Mouse (Mus musculus) embryonic facial prominence, embryonic 15.5 days (tissue): Measurements from ENCODE around the gene Rpl4. TPM values are rescaled to one million over a fixed set of nuclear protein-coding genes. Genes with fewer than 3 reads are reported as not detected.
"Not testable (repeated sequence)": the region's sequence is repeated elsewhere in the genome, so short reads cannot be mapped to it uniquely, and the experiment has no call there.

Experiments
- ATAC-seq: fragments of 200-750 bp; cut with Nextera tagmentation; 2 replicates; pipeline ENCODE4 v1.8.0; 2017; ENCODE audit warnings: low read depth, moderate TSS enrichment; ENCODE audit not compliant: insufficient number of reproducible peaks, low FRiP score, low TSS enrichment
- H3K27ac ChIP-seq: fragments of 300-500 bp; sonication (generic); replicated peaks from 2 replicates; pipeline ENCODE4 v1.5.1; 2015; ENCODE audit warnings: mild to moderate bottlenecking, inconsistent platforms
- H3K27me3 ChIP-seq: fragments of 300-500 bp; sonication (generic); 2 replicates; pipeline ENCODE4 v1.6.1; 2015; ENCODE audit warnings: inconsistent platforms
- H3K36me3 ChIP-seq: fragments of 300-500 bp; sonication (generic); 2 replicates; pipeline ENCODE4 v1.6.1; 2015; ENCODE audit warnings: mild to moderate bottlenecking, inconsistent platforms
- H3K4me1 ChIP-seq: fragments of 300-500 bp; sonication (generic); 2 replicates; pipeline ENCODE4 v1.6.1; 2015; ENCODE audit warnings: inconsistent platforms
- H3K4me2 ChIP-seq: fragments of 300-500 bp; sonication (generic); replicated peaks from 2 replicates; pipeline ENCODE4 v1.6.1; 2015; ENCODE audit warnings: mild to moderate bottlenecking, inconsistent platforms
- H3K4me3 ChIP-seq: fragments of 300-500 bp; sonication (generic); replicated peaks from 2 replicates; pipeline ENCODE4 v1.5.1; 2015; ENCODE audit warnings: mild to moderate bottlenecking, inconsistent platforms
- H3K9ac ChIP-seq: fragments of 300-500 bp; sonication (generic); 2 replicates; pipeline ENCODE4 v1.6.1; 2015; ENCODE audit warnings: inconsistent platforms
- H3K9me3 ChIP-seq: fragments of 300-500 bp; sonication (generic); replicated peaks from 2 replicates; pipeline ENCODE4 v1.6.1; 2016; ENCODE audit warnings: inconsistent platforms
- WGBS: fragments of 180-500 bp; shearing (Covaris S2); methylation state at CpG from one replicate; pipeline ENCODE4 v1.1.7; 2015; 5-methylcytosine and 5-hydroxymethylcytosine counted together
- polyA plus RNA-seq: library from polyadenylated mRNA; unstranded; fragments of >200 nt; fragmentation: Nextera tagmentation; extraction: Ambion mirVana; gene quantifications from 2 replicates; pipeline ENCODE4 v1.2.1, GENCODE M21; 2015

Rpl4 gene
- polyA plus RNA-seq, 1 experiment from 2014 or later, result 1,153 TPM

DNA sequence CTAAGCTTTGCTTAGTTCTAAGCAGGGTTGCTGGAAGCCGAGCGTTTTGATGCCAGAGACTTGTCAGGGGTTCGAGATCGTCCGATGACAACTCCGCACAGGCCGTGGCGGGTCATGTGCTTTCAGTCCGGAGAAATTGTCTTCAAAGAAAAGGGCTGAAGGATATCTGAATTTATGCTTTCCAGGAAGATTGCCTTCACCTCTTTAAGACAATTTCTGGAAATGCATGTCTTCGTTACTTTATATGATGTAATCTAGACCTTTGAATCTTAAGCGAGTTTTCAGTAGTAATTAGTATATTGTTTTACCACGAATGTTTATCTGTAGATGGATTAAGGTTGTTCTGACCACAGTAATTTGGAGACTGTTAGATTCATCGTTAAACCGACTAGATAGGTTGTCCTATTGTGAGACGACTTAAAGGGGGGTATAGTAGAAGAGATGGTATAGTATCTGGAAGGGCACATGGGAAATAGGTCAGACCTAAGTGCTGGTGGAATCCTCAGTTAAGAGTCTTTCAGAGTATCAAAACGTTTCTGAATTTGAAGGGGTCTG is 568 bp downstream of the Rpl4 start:
- no peaks in the 10 kb centered on the region for H3K27me3 ChIP-seq
- under 1% methylated on average over 16 of the region's 16 CpGs for WGBS
- H3K4me3 ChIP-seq, result peak overlapping the region; percentile 96
- H3K9me3 ChIP-seq, result no peaks in the 10 kb centered on the region
- no peak for ATAC-seq
- H3K27ac ChIP-seq, result peak overlapping the region; percentile 99
- peak overlapping the region; percentile 75 for H3K4me2 ChIP-seq
- H3K9ac ChIP-seq, result peak overlapping the region; percentile 94
- H3K36me3 ChIP-seq, result peaks cover 37% of the 10 kb centered on the region
- H3K4me1 ChIP-seq, result peaks cover 22% of the 10 kb centered on the region

DNA sequence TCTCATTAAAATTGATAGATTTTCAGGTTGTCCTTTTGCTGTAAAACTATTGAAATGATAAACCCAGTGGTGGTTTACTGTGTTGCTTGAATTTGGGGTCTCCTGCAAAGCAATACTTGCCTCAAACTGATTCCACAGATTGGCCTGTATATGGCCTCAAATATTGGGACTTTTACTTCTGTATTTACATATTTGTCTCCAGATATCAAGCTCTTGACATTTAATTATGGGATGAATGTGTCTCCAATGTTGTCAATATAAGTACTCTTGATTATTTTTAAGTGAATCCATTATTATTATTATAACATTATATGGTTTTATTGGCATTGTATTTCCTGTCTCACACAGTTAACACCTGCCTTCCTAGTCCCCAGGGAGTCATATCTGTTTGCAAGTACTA is 1.2 kb downstream of the Rpl4 start:
- no peak for ATAC-seq
- Histone ChIP-seq H3K4me2 (peak overlapping the region; percentile 75), H3K27ac (no peak overlapping the region), H3K9me3 (no peaks in the 10 kb centered on the region), H3K9ac (peak overlapping the region; percentile 94), H3K36me3 (peaks cover 37% of the 10 kb centered on the region), H3K4me3 (peak overlapping the region; percentile 96), H3K27me3 (no peaks in the 10 kb centered on the region), H3K4me1 (peaks cover 25% of the 10 kb centered on the region)

DNA sequence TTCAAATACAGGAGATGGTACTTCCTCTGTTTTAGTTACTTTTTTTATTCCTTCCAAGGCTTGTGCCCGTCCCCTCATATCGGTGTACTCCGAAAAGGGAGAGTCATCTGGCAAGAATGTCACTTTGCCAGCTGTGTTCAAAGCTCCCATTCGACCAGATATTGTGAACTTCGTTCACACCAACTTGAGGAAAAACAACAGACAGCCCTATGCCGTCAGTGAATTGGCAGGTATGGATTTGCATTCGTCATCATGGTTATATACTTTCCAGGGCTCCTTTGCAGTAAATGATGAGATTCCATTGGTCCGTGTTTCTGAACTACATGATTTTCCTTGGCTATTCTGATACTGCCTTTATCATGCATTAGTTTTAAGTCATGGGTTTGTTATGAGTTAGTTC is 1.6 kb downstream of the Rpl4 start:
- Histone ChIP-seq H3K9me3 (no peaks in the 10 kb centered on the region), H3K36me3 (peaks cover 37% of the 10 kb centered on the region), H3K4me3 (peak overlapping the region; percentile 96), H3K4me2 (peak overlapping the region; percentile 75), H3K27me3 (no peaks in the 10 kb centered on the region), H3K9ac (0 out of 2 replicates have a peak overlapping the region, but pooled peaks have one; percentile 94), H3K4me1 (peaks cover 27% of the 10 kb centered on the region), H3K27ac (no peak overlapping the region)
- ATAC-seq, result no peak
- WGBS, result 62% methylated on average over 8 of the region's 8 CpGs

DNA sequence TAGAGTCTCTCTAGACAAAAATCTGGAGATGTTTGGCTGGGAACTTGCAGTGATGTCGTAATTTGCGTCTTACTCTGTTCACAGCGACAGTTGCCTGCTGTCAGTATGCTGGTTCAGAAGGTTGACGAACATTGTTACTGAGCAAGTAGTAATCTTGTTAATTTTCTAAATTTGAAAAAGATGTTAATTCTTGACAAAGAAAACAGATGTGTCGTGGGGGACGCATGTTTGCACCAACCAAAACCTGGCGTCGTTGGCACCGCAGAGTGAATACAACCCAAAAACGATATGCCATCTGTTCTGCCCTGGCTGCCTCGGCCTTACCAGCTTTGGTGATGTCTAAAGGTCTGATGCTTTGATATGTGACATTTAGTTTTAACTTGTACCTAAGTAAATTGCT is 2.2 kb downstream of the Rpl4 start:
- H3K36me3 ChIP-seq, result peaks cover 39% of the 10 kb centered on the region
- no peak for ATAC-seq
- H3K4me3 ChIP-seq, result no peak overlapping the region
- no peak overlapping the region for H3K27ac ChIP-seq
- WGBS, result 77% methylated on average over 11 of the region's 11 CpGs
- no peaks in the 10 kb centered on the region for H3K9me3 ChIP-seq
- no peaks in the 10 kb centered on the region for H3K27me3 ChIP-seq
- no peak overlapping the region for H3K4me2 ChIP-seq
- peaks cover 31% of the 10 kb centered on the region for H3K4me1 ChIP-seq
- H3K9ac ChIP-seq, result no peak overlapping the region

DNA sequence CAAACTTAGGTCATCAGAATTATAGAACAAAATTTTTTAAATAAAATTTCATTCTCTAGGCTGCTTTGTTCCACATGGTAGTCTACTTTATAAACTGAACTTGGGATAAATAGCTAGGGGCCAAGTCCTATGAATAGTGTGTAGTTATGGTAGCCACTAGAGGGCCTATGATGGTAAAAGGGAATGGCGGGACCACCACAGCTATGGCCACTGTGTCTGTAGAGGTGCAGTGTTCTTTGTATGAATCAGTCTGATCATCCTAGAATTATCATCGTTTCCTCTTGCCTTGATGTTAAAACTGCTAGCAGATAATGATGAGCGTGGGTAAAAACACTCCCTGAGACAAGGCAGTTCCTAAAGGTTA is 5.4 kb downstream of the Rpl4 start:
- Histone ChIP-seq H3K9me3 (no peaks in the 10 kb centered on the region), H3K27me3 (no peaks in the 10 kb centered on the region), H3K27ac (peak overlapping the region; percentile 91), H3K4me2 (peak overlapping the region; percentile 51), H3K9ac (0 out of 2 replicates have a peak overlapping the region, but pooled peaks have one; percentile 53), H3K4me1 (peaks cover 24% of the 10 kb centered on the region), H3K36me3 (peaks cover 65% of the 10 kb centered on the region), H3K4me3 (peak overlapping the region; percentile 76)
- ATAC-seq, result 0 out of 2 replicates have a peak, but pooled peaks have one; percentile 55
- WGBS, result 28% methylated on average over 3 of the region's 3 CpGs

- peak; percentile 92 for ATAC-seq
- H3K4me2 ChIP-seq, result peak within 1 kb of the TSS; percentile 51
- H3K9me3 ChIP-seq, result no peaks in the 10 kb centered on the region
- H3K4me3 ChIP-seq, result peak within 1 kb of the TSS; percentile 76
- under 1% methylated on average over 35 of the region's 35 CpGs for WGBS
- peak within 1 kb of the TSS; percentile 91 for H3K27ac ChIP-seq
- H3K4me1 ChIP-seq, result peaks cover 22% of the 10 kb centered on the region
- no peaks in the 10 kb centered on the region for H3K27me3 ChIP-seq
- peaks cover 65% of the 10 kb centered on the region for H3K36me3 ChIP-seq
- H3K9ac ChIP-seq, result peak within 1 kb of the TSS; percentile 53
Measured at GRCm38 (mm10) chr9:64178974-64179646, 5.9 kb downstream of the Rpl4 start, which contains the start of gene Snapc5. TSS of gene Snapc5 (plus strand) at chr9:64179274.

- not testable (repeated sequence) for H3K4me3 ChIP-seq, H3K9me3 ChIP-seq, H3K27me3 ChIP-seq, H3K9ac ChIP-seq, ATAC-seq, H3K27ac ChIP-seq, H3K4me2 ChIP-seq
- H3K36me3 ChIP-seq, result peaks cover 64% of the 10 kb centered on the region
- 91% methylated on average over 5 of the region's 5 CpGs for WGBS
- peaks cover 10% of the 10 kb centered on the region; the same call in 1 of the 2 replicates for H3K4me1 ChIP-seq
Measured at GRCm38 (mm10) chr9:64183295-64183694, 10.1 kb downstream of the Rpl4 start.

DNA sequence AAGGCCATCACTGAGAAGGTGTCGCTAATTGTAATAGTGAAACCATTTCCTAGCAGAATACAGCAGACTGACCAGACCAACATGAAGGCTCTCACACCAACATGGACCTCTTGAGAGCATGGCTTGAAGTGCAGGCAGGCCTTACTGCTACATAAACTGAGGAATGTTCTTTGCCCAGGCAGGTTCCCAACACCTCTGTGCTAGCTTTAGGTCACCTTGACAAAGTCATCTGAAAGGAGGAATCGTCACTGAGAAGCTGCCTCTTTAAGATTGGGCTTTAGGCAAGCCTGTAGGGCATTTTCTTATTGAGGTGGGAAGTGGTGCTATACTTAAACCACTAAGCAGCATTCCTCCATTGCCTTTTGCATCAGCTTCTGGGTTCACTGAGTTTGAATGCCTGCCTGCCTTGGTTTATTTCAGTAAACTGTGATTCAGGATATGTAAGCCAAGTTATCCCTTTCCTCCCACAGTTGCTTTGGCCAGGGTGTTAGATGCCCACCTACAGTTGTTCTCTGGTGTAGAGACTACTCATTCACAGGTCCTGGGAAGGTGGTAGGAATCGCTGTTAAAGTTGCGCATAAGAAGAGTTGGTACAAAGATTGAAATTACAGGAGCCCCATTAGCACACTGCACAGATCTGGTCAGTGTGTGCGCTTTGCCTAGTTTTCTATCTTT is 11.1 kb downstream of the Rpl4 start:
- Histone ChIP-seq H3K36me3 (peaks cover 73% of the 10 kb centered on the region), H3K4me3 (no peak overlapping the region), H3K27ac (no peak overlapping the region), H3K27me3 (no peaks in the 10 kb centered on the region), H3K9ac (no peak overlapping the region), H3K4me2 (no peak overlapping the region), H3K9me3 (no peaks in the 10 kb centered on the region), H3K4me1 (peaks cover 7% of the 10 kb centered on the region; the same call in 1 of the 2 replicates)
- ATAC-seq, result no peak
- WGBS, result 87% methylated on average over 5 of the region's 5 CpGs

DNA sequence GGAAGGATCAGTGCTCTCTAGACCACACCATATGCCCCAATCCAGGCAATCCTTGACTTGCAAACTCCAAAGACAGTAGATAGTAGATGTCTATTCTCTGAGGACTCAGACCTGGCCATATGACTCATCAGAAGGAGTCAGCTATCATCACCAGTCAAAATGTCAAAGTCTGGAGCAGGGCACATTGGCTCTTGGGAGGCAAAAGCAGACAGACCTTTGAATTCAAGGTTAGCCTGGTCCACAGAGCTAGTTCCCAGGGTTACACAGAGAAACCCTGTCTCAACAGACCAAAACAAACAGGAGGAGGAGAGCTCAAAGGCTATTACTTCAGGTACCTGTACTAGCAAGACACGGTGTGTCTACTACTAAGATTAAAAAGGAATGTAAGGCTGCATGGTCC is 20.7 kb downstream of the Rpl4 start:
- ATAC-seq, result no peak
- Histone ChIP-seq H3K36me3 (peaks cover 56% of the 10 kb centered on the region), H3K9ac (no peak overlapping the region), H3K4me3 (no peak overlapping the region), H3K27me3 (no peaks in the 10 kb centered on the region), H3K4me1 (no peaks in the 10 kb centered on the region), H3K27ac (no peak overlapping the region), H3K9me3 (no peaks in the 10 kb centered on the region), H3K4me2 (no peak overlapping the region)
- WGBS, result 93% methylated on average over 1 of the region's 1 CpGs

- Histone ChIP-seq H3K9ac (no peak overlapping the region), H3K27ac (0 out of 2 replicates have a peak overlapping the region, but pooled peaks have one; percentile 45)
- 56% methylated on average over 4 of the region's 4 CpGs for WGBS
Measured at GRCm38 (mm10) chr9:64195554-64195953, 22.4 kb downstream of the Rpl4 start.

GRCm38 (mm10) chr9:64197524-64197923 is 24.3 kb downstream of the Rpl4 start:
- Histone ChIP-seq H3K36me3 (peaks cover 22% of the 10 kb centered on the region), H3K9ac (no peak overlapping the region), H3K27me3 (no peaks in the 10 kb centered on the region), H3K4me3 (no peak overlapping the region), H3K4me1 (no peaks in the 10 kb centered on the region), H3K4me2 (no peak overlapping the region), H3K9me3 (no peaks in the 10 kb centered on the region), H3K27ac (no peak overlapping the region)
- WGBS, result 89% methylated on average over 8 of the region's 8 CpGs
- ATAC-seq, result no peak

More at GRCm38 (mm10) chr9:64195554-64195953, 22.4 kb downstream of the Rpl4 start:
- Histone ChIP-seq H3K4me3 (no peak overlapping the region), H3K36me3 (peaks cover 39% of the 10 kb centered on the region), H3K9me3 (no peaks in the 10 kb centered on the region), H3K4me1 (no peaks in the 10 kb centered on the region), H3K4me2 (no peak overlapping the region), H3K27me3 (no peaks in the 10 kb centered on the region)
- no peak; the same call in 1 of the 2 replicates for ATAC-seq
